Mouse (Mus musculus) neural tube, embryonic 14.5 days (tissue): Measurements from ENCODE around the gene Adgrl4. TPM values are rescaled to one million over a fixed set of nuclear protein-coding genes. Genes with fewer than 3 reads are reported as not detected.

Experiments
- ATAC-seq: fragments of 200-750 bp; cut with Nextera tagmentation; 2 replicates; pipeline ENCODE4 v1.8.0; 2017; ENCODE audit warnings: low read depth, mild to moderate bottlenecking, moderate TSS enrichment, moderate library complexity
- H3K27ac ChIP-seq: fragments of 300-500 bp; sonication (generic); 2 replicates; pipeline ENCODE4 v1.5.1; 2014; ENCODE audit warnings: low read depth, mild to moderate bottlenecking, control low read depth, low read length, moderate library complexity, mixed read lengths
- H3K27me3 ChIP-seq: fragments of 300-500 bp; sonication (generic); 2 replicates; pipeline ENCODE4 v1.6.1; 2014; ENCODE audit warnings: low read length; ENCODE audit not compliant: control insufficient read depth, insufficient read depth
- H3K36me3 ChIP-seq: fragments of 300-500 bp; sonication (generic); 2 replicates; pipeline ENCODE4 v1.6.1; 2014; ENCODE audit warnings: low read length, mixed read lengths; ENCODE audit not compliant: control insufficient read depth, insufficient read depth
- H3K4me1 ChIP-seq: fragments of 300-500 bp; sonication (generic); 2 replicates; pipeline ENCODE4 v1.6.1; 2014; ENCODE audit warnings: low read length; ENCODE audit not compliant: control insufficient read depth, insufficient read depth
- H3K4me2 ChIP-seq: fragments of 300-500 bp; sonication (generic); 2 replicates; pipeline ENCODE4 v1.6.1; 2014; ENCODE audit warnings: mild to moderate bottlenecking, low read depth, low read length, control low read depth
- H3K4me3 ChIP-seq: fragments of 300-500 bp; sonication (generic); 2 replicates; pipeline ENCODE4 v1.5.1; 2014; ENCODE audit warnings: low read depth, low read length, control low read depth, mixed read lengths
- H3K9ac ChIP-seq: fragments of 300-500 bp; sonication (generic); replicated peaks from 2 replicates; pipeline ENCODE4 v1.6.1; 2014; ENCODE audit warnings: low read depth, mild to moderate bottlenecking, control low read depth, low read length, mixed read lengths
- H3K9me3 ChIP-seq: fragments of 300-500 bp; sonication (generic); 2 replicates; pipeline ENCODE4 v1.6.1; 2016; ENCODE audit warnings: low read length; ENCODE audit not compliant: control insufficient read depth
- polyA plus RNA-seq: library from polyadenylated mRNA; unstranded; fragments of >200 nt; fragmentation: Nextera tagmentation; extraction: Ambion mirVana; gene quantifications from 2 replicates; pipeline ENCODE4 v1.2.1, GENCODE M21; 2014

The Adgrl4 gene
- polyA plus RNA-seq, 1 experiment from 2014 or later: 9.9 TPM

- Histone ChIP-seq H3K4me3 (no peak overlapping the region), H3K27me3 (no peaks in the 10 kb centered on the region), H3K36me3 (no peaks in the 10 kb centered on the region), H3K27ac (no peak overlapping the region), H3K4me2 (no peak overlapping the region), H3K9me3 (no peaks in the 10 kb centered on the region), H3K9ac (no peak overlapping the region), H3K4me1 (no peaks in the 10 kb centered on the region)
- ATAC-seq: no peak
These were observed 154.2 kb downstream of the Adgrl4 start for GRCm38 (mm10) chr3:151591904-151592303.
